Mouse (Mus musculus) liver, postnatal 0 days (tissue): ENCODE measurements around the gene Tns2. TPM values are rescaled to one million over a fixed set of nuclear protein-coding genes. Genes with fewer than 3 reads are reported as not detected.
A peak's percentile ranks its signal among the peaks of the same experiment; 100 is the strongest.

Experiments
- ATAC-seq: fragments of 200-750 bp; cut with Nextera tagmentation; 2 replicates; pipeline ENCODE4 v1.8.0; 2017; ENCODE audit warnings: mild to moderate bottlenecking, moderate library complexity
- DNase-seq: peaks from one replicate; pipeline ENCODE4 v3.0.0-alpha.2; 2016
- H3K27ac ChIP-seq: fragments of 300-500 bp; sonication (generic); 2 replicates; pipeline ENCODE4 v1.5.1; 2014; ENCODE audit warnings: antibody characterized with exemption, moderate library complexity, mild to moderate bottlenecking, low read depth
- H3K27me3 ChIP-seq: fragments of 300-500 bp; sonication (generic); 2 replicates; pipeline ENCODE4 v1.6.1; 2014; ENCODE audit warnings: low read length, control low read depth, mixed read lengths; ENCODE audit not compliant: insufficient read depth
- H3K36me3 ChIP-seq: fragments of 300-500 bp; sonication (generic); replicated peaks from 2 replicates; pipeline ENCODE4 v1.6.1; 2014; ENCODE audit warnings: mild to moderate bottlenecking, control low read depth, low read length, moderate library complexity, mixed read lengths; ENCODE audit not compliant: insufficient read depth
- H3K4me1 ChIP-seq: fragments of 300-500 bp; sonication (generic); 2 replicates; pipeline ENCODE4 v1.6.1; 2014; ENCODE audit warnings: antibody characterized with exemption, mild to moderate bottlenecking, control low read depth; ENCODE audit not compliant: insufficient read depth
- H3K4me2 ChIP-seq: fragments of 300-500 bp; sonication (generic); 2 replicates; pipeline ENCODE4 v1.6.1; 2014; ENCODE audit warnings: low read depth, mild to moderate bottlenecking, low read length, moderate library complexity, mixed read lengths
- H3K4me3 ChIP-seq: fragments of 300-500 bp; sonication (generic); 2 replicates; pipeline ENCODE4 v1.5.1; 2014; ENCODE audit warnings: low read depth, low read length
- H3K9ac ChIP-seq: fragments of 300-500 bp; sonication (generic); replicated peaks from 2 replicates; pipeline ENCODE4 v1.6.1; 2014; ENCODE audit warnings: mild to moderate bottlenecking, moderate library complexity
- H3K9me3 ChIP-seq: fragments of 300-500 bp; sonication (generic); 2 replicates; pipeline ENCODE4 v1.6.1; 2016; ENCODE audit warnings: mild to moderate bottlenecking, control low read depth, low read length, mixed read lengths
- CTCF ChIP-seq: sonication (generic); IDR thresholded peaks from 2 replicates; pipeline ENCODE4 v1.5.1; 2016; ENCODE audit warnings: antibody characterized with exemption, low read depth
- EP300 ChIP-seq: IDR thresholded peaks from 2 replicates; pipeline ENCODE4 v1.6.1; 2016; ENCODE audit warnings: antibody characterized with exemption, low read depth, mild to moderate bottlenecking
- WGBS: fragments of 180-500 bp; shearing (Covaris S2); extraction: QIAGEN DNeasy Blood & Tissue Kit; methylation state at CpG from one replicate; pipeline ENCODE4 v1.1.7; 2014; ENCODE audit not compliant: insufficient replicate concordance; 5-methylcytosine and 5-hydroxymethylcytosine counted together
- polyA plus RNA-seq: library from polyadenylated mRNA; unstranded; fragments of >200 nt; fragmentation: Nextera tagmentation; extraction: Ambion mirVana; gene quantifications from 2 replicates; pipeline ENCODE4 v1.2.1, GENCODE M21; 2015

The Tns2 gene
- polyA plus RNA-seq, 1 experiment from 2014 or later = 9.2 TPM

GRCm38 (mm10) chr15:102103371-102103946 lies 3.2 kb downstream of the Tns2 start:
- DNase-seq = no peak
- 0 out of 2 replicates have a peak, but pooled peaks cover 8% of the 10 kb centered on the region for H3K27me3 ChIP-seq

GRCm38 (mm10) chr15:102103947-102104555 lies 3.8 kb downstream of the Tns2 start:
- peaks cover 61% of the 10 kb centered on the region for H3K4me1 ChIP-seq
- peak; percentile 62 for ATAC-seq

More at GRCm38 (mm10) chr15:102103371-102103946, 3.2 kb downstream of the Tns2 start:
- no peak for TF ChIP-seq CTCF
- TF ChIP-seq EP300 = no peak
- Histone ChIP-seq H3K4me1 (peaks cover 58% of the 10 kb centered on the region), H3K36me3 (no peaks in the 10 kb centered on the region), H3K9ac (peak overlapping the region; percentile 74), H3K9me3 (no peaks in the 10 kb centered on the region), H3K27ac (peak overlapping the region; percentile 77), H3K4me3 (peak overlapping the region; percentile 41), H3K4me2 (peak overlapping the region; percentile 85)
- WGBS = 30% methylated on average over 14 of the region's 14 CpGs
- ATAC-seq = no peak

GRCm38 (mm10) chr15:102105360-102105759 lies 5.1 kb downstream of the Tns2 start:
- Histone ChIP-seq H3K4me1 (peaks cover 61% of the 10 kb centered on the region), H3K9ac (no peak overlapping the region), H3K27me3 (0 out of 2 replicates have a peak, but pooled peaks cover 8% of the 10 kb centered on the region), H3K27ac (peak overlapping the region; percentile 71), H3K9me3 (no peaks in the 10 kb centered on the region), H3K36me3 (peaks cover 10% of the 10 kb centered on the region), H3K4me3 (0 out of 2 replicates have a peak overlapping the region, but pooled peaks have one; percentile 4), H3K4me2 (peak overlapping the region; percentile 85)
- TF ChIP-seq EP300 = no peak
- no peak for TF ChIP-seq CTCF
- DNase-seq = peak; percentile 72
- ATAC-seq = peak; percentile 38
- 34% methylated on average over 5 of the region's 5 CpGs for WGBS

More at GRCm38 (mm10) chr15:102103947-102104555, 3.8 kb downstream of the Tns2 start:
- H3K36me3 ChIP-seq = peaks cover 4% of the 10 kb centered on the region; the same call in 1 of the 2 replicates
- H3K4me3 ChIP-seq = peak overlapping the region; percentile 41
- TF ChIP-seq CTCF (no peak), EP300 (peak; percentile 71; the same call in 1 of the 2 replicates)
- H3K4me2 ChIP-seq = peak overlapping the region; percentile 85
- WGBS = 36% methylated on average over 12 of the region's 12 CpGs
- no peaks in the 10 kb centered on the region for H3K9me3 ChIP-seq
- peak overlapping the region; percentile 74 for H3K9ac ChIP-seq
- peak; percentile 82 for DNase-seq
- H3K27me3 ChIP-seq = 0 out of 2 replicates have a peak, but pooled peaks cover 8% of the 10 kb centered on the region
- peak overlapping the region; percentile 77 for H3K27ac ChIP-seq

- ATAC-seq = no peak
- peak overlapping the region; percentile 4; the same call in 1 of the 2 replicates for H3K4me3 ChIP-seq
- H3K9me3 ChIP-seq = no peaks in the 10 kb centered on the region
- H3K4me1 ChIP-seq = peaks cover 55% of the 10 kb centered on the region
- DNase-seq = peak; percentile 56
- H3K4me2 ChIP-seq = peak overlapping the region; percentile 64
- peaks cover 17% of the 10 kb centered on the region for H3K36me3 ChIP-seq
- H3K27ac ChIP-seq = no peak overlapping the region
- 25% methylated on average over 17 of the region's 18 CpGs for WGBS
- 0 out of 2 replicates have a peak, but pooled peaks cover 8% of the 10 kb centered on the region for H3K27me3 ChIP-seq
- TF ChIP-seq CTCF (peak; percentile 45), EP300 (no peak)
- H3K9ac ChIP-seq = no peak overlapping the region
Measured at GRCm38 (mm10) chr15:102105764-102106730, 5.8 kb downstream of the Tns2 start.

DNA sequence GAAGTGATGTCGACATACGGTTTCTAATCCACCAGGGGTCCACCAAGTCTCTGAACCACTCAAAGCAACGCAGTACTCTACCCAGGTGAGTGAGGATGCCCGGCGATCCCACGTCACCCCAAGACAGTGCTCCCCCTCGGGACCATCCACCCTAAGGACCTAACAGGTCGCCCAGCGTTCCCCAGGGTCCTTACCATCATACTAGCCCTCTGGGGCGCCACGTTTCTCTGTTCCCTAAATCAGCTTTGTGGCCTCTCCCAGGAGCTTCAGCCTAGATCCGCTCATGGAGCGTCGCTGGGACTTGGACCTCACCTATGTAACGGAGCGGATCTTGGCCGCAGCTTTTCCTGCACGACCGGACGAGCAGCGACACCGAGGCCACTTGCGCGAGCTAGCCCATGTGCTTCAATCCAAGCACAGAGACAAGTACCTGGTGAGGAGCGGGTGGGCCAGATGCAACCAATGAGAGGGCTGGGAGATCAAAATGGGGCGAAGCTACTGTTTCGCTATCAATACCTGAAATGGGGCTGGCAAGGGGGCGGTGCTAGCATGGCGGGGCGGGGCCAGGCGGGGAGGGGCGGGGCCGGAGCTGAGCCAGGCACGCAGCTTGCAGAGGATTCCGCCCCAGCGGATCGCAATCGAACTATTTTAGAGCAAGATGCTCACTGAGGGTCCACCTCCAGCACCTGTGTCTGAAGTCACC lies 6.7 kb downstream of the Tns2 start:
- WGBS = 29% methylated on average over 38 of the region's 38 CpGs
- peak overlapping the region; percentile 4; the same call in 1 of the 2 replicates for H3K4me3 ChIP-seq
- DNase-seq (peak; percentile 81), ATAC-seq (peak; percentile 35)
- no peak overlapping the region; the same call in 1 of the 2 replicates for H3K9ac ChIP-seq
- H3K4me1 ChIP-seq = peaks cover 49% of the 10 kb centered on the region
- H3K4me2 ChIP-seq = peak overlapping the region; percentile 64
- H3K27me3 ChIP-seq = 0 out of 2 replicates have a peak, but pooled peaks cover 8% of the 10 kb centered on the region
- peaks cover 22% of the 10 kb centered on the region for H3K36me3 ChIP-seq
- TF ChIP-seq EP300 = no peak
- TF ChIP-seq CTCF = no peak
- no peaks in the 10 kb centered on the region for H3K9me3 ChIP-seq
- peak overlapping the region; percentile 39; the same call in 1 of the 2 replicates for H3K27ac ChIP-seq
